Mouse (Mus musculus) heart, embryonic 14.5 days (tissue): ENCODE measurements around the gene Cd9. TPM values are rescaled to one million over a fixed set of nuclear protein-coding genes. Genes with fewer than 3 reads are reported as not detected.

ENCODE experiments used
- ATAC-seq: fragments of 200-750 bp; cut with Nextera tagmentation; 2 replicates; pipeline ENCODE4 v1.8.0; 2017; ENCODE audit warnings: low read depth, moderate TSS enrichment; ENCODE audit not compliant: insufficient number of reproducible peaks, insufficient read depth, low FRiP score
- H3K27ac ChIP-seq, 2 experiments: fragments of 200-500 bp in 1 of 2; fragments of 300-500 bp in 1 of 2; sonication (generic) in 1 of 2; replicated peaks in 1 of 2; 2 replicates each; pipeline ENCODE4 v1.5.1; 2012 to 2014; ENCODE audit warnings: low read depth in 2 of 2, low read length in 2 of 2, control low read depth in 1 of 2, mild to moderate bottlenecking in 1 of 2, mixed read lengths in 1 of 2; ENCODE audit not compliant: control insufficient read depth in 1 of 2, insufficient read depth in 1 of 2
- H3K27me3 ChIP-seq: fragments of 300-500 bp; sonication (generic); 2 replicates; pipeline ENCODE4 v1.6.1; 2014; ENCODE audit warnings: mild to moderate bottlenecking, low read length, control low read depth; ENCODE audit not compliant: control insufficient read depth, insufficient read depth
- H3K36me3 ChIP-seq: fragments of 300-500 bp; sonication (generic); 2 replicates; pipeline ENCODE4 v1.6.1; 2014; ENCODE audit warnings: mild to moderate bottlenecking, control low read depth, low read length, mixed read lengths; ENCODE audit not compliant: control insufficient read depth, insufficient read depth
- H3K4me1 ChIP-seq, 2 experiments: fragments of 200-500 bp in 1 of 2; fragments of 300-500 bp in 1 of 2; sonication (generic) in 1 of 2; 2 replicates each; pipeline ENCODE4 v1.6.1; 2012 to 2014; ENCODE audit warnings: low read length in 2 of 2, control low read depth in 1 of 2, mixed read lengths in 1 of 2; ENCODE audit not compliant: control insufficient read depth in 2 of 2, insufficient read depth in 2 of 2
- H3K4me2 ChIP-seq: fragments of 300-500 bp; sonication (generic); 2 replicates; pipeline ENCODE4 v1.6.1; 2014; ENCODE audit warnings: mild to moderate bottlenecking, low read length
- H3K4me3 ChIP-seq, 2 experiments: fragments of 200-500 bp in 1 of 2; fragments of 300-500 bp in 1 of 2; sonication (generic) in 1 of 2; 2 replicates each; pipeline ENCODE4 v1.5.1; 2012 to 2014; ENCODE audit warnings: low read length in 2 of 2, mild to moderate bottlenecking in 2 of 2, control low read depth in 1 of 2, low read depth in 1 of 2, moderate library complexity in 1 of 2; ENCODE audit not compliant: control insufficient read depth in 1 of 2, insufficient read depth in 1 of 2
- H3K9ac ChIP-seq: fragments of 300-500 bp; sonication (generic); 2 replicates; pipeline ENCODE4 v1.6.1; 2014; ENCODE audit warnings: mild to moderate bottlenecking, low read length
- H3K9me3 ChIP-seq: fragments of 300-500 bp; sonication (generic); 2 replicates; pipeline ENCODE4 v1.6.1; 2016; ENCODE audit warnings: low read length, control low read depth; ENCODE audit not compliant: control insufficient read depth
- WGBS: fragments of 180-500 bp; shearing (Covaris S2); extraction: QIAGEN DNeasy Blood & Tissue Kit; methylation state at CpG from one replicate; pipeline ENCODE4 v1.1.7; 2014; 5-methylcytosine and 5-hydroxymethylcytosine counted together
- polyA plus RNA-seq: library from polyadenylated mRNA; unstranded; fragments of >200 nt; fragmentation: Nextera tagmentation; extraction: Ambion mirVana; gene quantifications from 2 replicates; pipeline ENCODE4 v1.2.1, GENCODE M21; 2014

Gene Cd9
- polyA plus RNA-seq, 1 experiment from 2014 or later: 91.8 TPM

- Histone ChIP-seq H3K27ac (peak overlapping the region; percentile 50 to 64; a peak in 2 of 4 replicates), H3K27me3 (no peaks in the 10 kb centered on the region), H3K4me3 (no peak overlapping the region), H3K4me2 (no peak overlapping the region), H3K9ac (no peak overlapping the region), H3K9me3 (no peaks in the 10 kb centered on the region), H3K36me3 (peaks cover 15% of the 10 kb centered on the region; the same call in 1 of the 2 replicates), H3K4me1 (peaks cover 25% of the 10 kb centered on the region in 2 experiments)
- WGBS: 77% methylated on average over 16 of the region's 16 CpGs
- peak; percentile 38 for ATAC-seq
These were observed 27.3 kb downstream of the Cd9 start for GRCm38 (mm10) chr6:125467301-125467715.

- Histone ChIP-seq H3K27ac (no peak overlapping the region), H3K36me3 (peaks cover 35% of the 10 kb centered on the region), H3K27me3 (no peaks in the 10 kb centered on the region), H3K9ac (no peak overlapping the region), H3K4me2 (no peak overlapping the region), H3K4me1 (no peaks in the 10 kb centered on the region; a peak in 2 of 4 replicates), H3K4me3 (no peak overlapping the region), H3K9me3 (no peaks in the 10 kb centered on the region)
- no peak for ATAC-seq
- 94% methylated on average over 7 of the region's 7 CpGs for WGBS
These were observed 32.3 kb downstream of the Cd9 start for GRCm38 (mm10) chr6:125462312-125462711.

GRCm38 (mm10) chr6:125461788-125462187 is 32.8 kb downstream of the Cd9 start:
- ATAC-seq: no peak
- Histone ChIP-seq H3K9ac (no peak overlapping the region), H3K36me3 (peaks cover 35% of the 10 kb centered on the region), H3K4me3 (no peak overlapping the region), H3K4me2 (no peak overlapping the region), H3K4me1 (no peaks in the 10 kb centered on the region; a peak in 1 of 4 replicates), H3K27ac (no peak overlapping the region), H3K27me3 (no peaks in the 10 kb centered on the region), H3K9me3 (no peaks in the 10 kb centered on the region)
- WGBS: 68% methylated on average over 8 of the region's 8 CpGs

- no peak for ATAC-seq
- Histone ChIP-seq H3K27me3 (no peaks in the 10 kb centered on the region), H3K4me3 (no peak overlapping the region), H3K4me1 (no peaks in the 10 kb centered on the region; a peak in 1 of 4 replicates), H3K36me3 (peaks cover 35% of the 10 kb centered on the region), H3K9me3 (no peaks in the 10 kb centered on the region), H3K9ac (no peak overlapping the region), H3K27ac (no peak overlapping the region), H3K4me2 (no peak overlapping the region)
- WGBS: 86% methylated on average over 7 of the region's 7 CpGs
These were observed 33.3 kb downstream of the Cd9 start for GRCm38 (mm10) chr6:125461325-125461724.

- Histone ChIP-seq H3K27me3 (no peaks in the 10 kb centered on the region), H3K4me2 (no peak overlapping the region), H3K4me3 (no peak overlapping the region), H3K9ac (no peak overlapping the region), H3K27ac (no peak overlapping the region), H3K9me3 (no peaks in the 10 kb centered on the region), H3K4me1 (no peaks in the 10 kb centered on the region; a peak in 1 of 4 replicates), H3K36me3 (peaks cover 35% of the 10 kb centered on the region)
- WGBS: 88% methylated on average over 11 of the region's 11 CpGs
- ATAC-seq: no peak
These were observed 34.0 kb downstream of the Cd9 start for GRCm38 (mm10) chr6:125460589-125460988.

- Histone ChIP-seq H3K27ac (no peak overlapping the region), H3K4me2 (no peak overlapping the region), H3K9me3 (no peaks in the 10 kb centered on the region), H3K4me3 (no peak overlapping the region), H3K9ac (no peak overlapping the region), H3K27me3 (no peaks in the 10 kb centered on the region), H3K36me3 (peaks cover 35% of the 10 kb centered on the region), H3K4me1 (no peaks in the 10 kb centered on the region; a peak in 1 of 4 replicates)
- 82% methylated on average over 5 of the region's 5 CpGs for WGBS
- ATAC-seq: no peak
These were observed 34.7 kb downstream of the Cd9 start for GRCm38 (mm10) chr6:125459903-125460302.

- Histone ChIP-seq H3K36me3 (peaks cover 12% of the 10 kb centered on the region), H3K27ac (no peak overlapping the region), H3K9ac (no peak overlapping the region), H3K4me3 (no peak overlapping the region), H3K4me1 (peaks cover 2 to 5% of the 10 kb centered on the region in 2 experiments; a peak in 1 of 4 replicates), H3K4me2 (no peak overlapping the region), H3K27me3 (no peaks in the 10 kb centered on the region), H3K9me3 (no peaks in the 10 kb centered on the region)
- ATAC-seq: no peak
- 58% methylated on average over 12 of the region's 12 CpGs for WGBS
These were observed 38.6 kb downstream of the Cd9 start for GRCm38 (mm10) chr6:125455806-125456520.
